19 mouse cellular contexts compared by ENCODE assay signal in genomic region chr2:153469317-153469716, GRCm38 (mm10). TPM values are rescaled to one million over a fixed set of nuclear protein-coding genes. Genes with fewer than 3 reads are reported as not detected.
DNase-seq lines count a peak whose midpoint lies in the region; ATAC-seq and TF ChIP-seq lines count a peak whose summit lies in the region.
"Had no signal": no experiment of that assay in that cellular context is flagged by ENCODE, and none has a peak within 500 bp of the region (broad histone marks: within the 10 kb centered on the region; RNA-seq: fewer than 3 reads in every experiment).

No protein-coding gene starts in this region.

- no peak overlapping the region for H3K4me2 ChIP-seq in forebrain, embryonic 15.5 days (replicated peaks)
- H3K4me2 ChIP-seq in forebrain, embryonic 13.5 days: no peak overlapping the region
- H3K4me2 ChIP-seq in kidney, embryonic 16.5 days (replicated peaks; ENCODE audit: low read depth, low read length): no peak overlapping the region
- H3K4me2 ChIP-seq in hindbrain, postnatal 0 days (ENCODE audit: low read depth, low read length): no peak overlapping the region
- no peak overlapping the region for H3K4me2 ChIP-seq in intestine, postnatal 0 days (replicated peaks; ENCODE audit: low read depth)
- H3K4me2 ChIP-seq: limb, embryonic 15.5 days had no signal

- peaks cover 14% of the 10 kb centered on the region for H3K4me1 ChIP-seq in forebrain, embryonic 15.5 days
- H3K4me1 ChIP-seq in forebrain, embryonic 13.5 days: peaks cover 20% of the 10 kb centered on the region
- peaks cover 29% of the 10 kb centered on the region for H3K4me1 ChIP-seq in kidney, embryonic 16.5 days (ENCODE audit: insufficient read depth, low read length)
- peaks cover 39% of the 10 kb centered on the region for H3K4me1 ChIP-seq in embryonic facial prominence, embryonic 10.5 days
- H3K4me1 ChIP-seq in hindbrain, postnatal 0 days (ENCODE audit: insufficient read depth, low read length): peaks cover 5% of the 10 kb centered on the region; the same call in 1 of the 2 replicates
- H3K4me1 ChIP-seq in intestine, postnatal 0 days (replicated peaks; ENCODE audit: control insufficient read depth, insufficient read depth, low read length): no peaks in the 10 kb centered on the region

- DNase-seq in kidney, adult 8-10 months: no peak
- no peak for DNase-seq in embryonic facial prominence, embryonic 10.5 days (ENCODE audit: low spot score)
- no peak for DNase-seq in hindbrain, postnatal 0 days (ENCODE audit: low spot score)
- DNase-seq in urinary bladder, postnatal 10 days (ENCODE audit: low spot score): no peak
- DNase-seq: B cell, adult 2 months; cerebellum, adult 8-10 months; kidney, postnatal 14 days; lung, postnatal 14 days; spleen, adult 18-20 months; thymus, adult 18-20 months had no signal

- 52% methylated on average over 2 of the region's 2 CpGs for WGBS in forebrain, embryonic 15.5 days
- 34% methylated on average over 2 of the region's 2 CpGs for WGBS in forebrain, embryonic 13.5 days
- WGBS in kidney, embryonic 16.5 days: 14% methylated on average over 2 of the region's 2 CpGs
- whole genome bisulfite sequencing in embryonic facial prominence, embryonic 10.5 days: 41% methylated on average over 2 of the region's 2 CpGs
- WGBS in hindbrain, postnatal 0 days: 51% methylated on average over 2 of the region's 2 CpGs
- WGBS in intestine, postnatal 0 days: 49% methylated on average over 2 of the region's 2 CpGs

- H3K4me3 ChIP-seq in forebrain, embryonic 15.5 days: no peak overlapping the region
- H3K4me3 ChIP-seq in forebrain, embryonic 13.5 days: no peak overlapping the region
- H3K4me3 ChIP-seq in kidney, embryonic 16.5 days (ENCODE audit: low read length): no peak overlapping the region
- no peak overlapping the region for H3K4me3 ChIP-seq in embryonic facial prominence, embryonic 10.5 days
- no peak overlapping the region for H3K4me3 ChIP-seq in hindbrain, postnatal 0 days (ENCODE audit: low read length)
- no peak overlapping the region for H3K4me3 ChIP-seq in intestine, postnatal 0 days (ENCODE audit: low read depth, low read length)
- H3K4me3 ChIP-seq: limb, embryonic 15.5 days had no signal

- no peaks in the 10 kb centered on the region for H3K36me3 ChIP-seq in forebrain, embryonic 15.5 days
- peaks cover 5% of the 10 kb centered on the region; the same call in 1 of the 2 replicates for H3K36me3 ChIP-seq in forebrain, embryonic 13.5 days (ENCODE audit: poor library complexity, severe bottlenecking)
- no peaks in the 10 kb centered on the region for H3K36me3 ChIP-seq in kidney, embryonic 16.5 days (ENCODE audit: insufficient read depth, low read length)
- H3K36me3 ChIP-seq in embryonic facial prominence, embryonic 10.5 days (replicated peaks): no peaks in the 10 kb centered on the region
- H3K36me3 ChIP-seq in hindbrain, postnatal 0 days (ENCODE audit: insufficient read depth, low read length): peaks cover 3% of the 10 kb centered on the region
- peaks cover 3% of the 10 kb centered on the region; the same call in 1 of the 2 replicates for H3K36me3 ChIP-seq in intestine, postnatal 0 days (ENCODE audit: control insufficient read depth, insufficient read depth)
- H3K36me3 ChIP-seq: limb, embryonic 15.5 days had no signal

- no peak for ATAC-seq in forebrain, embryonic 15.5 days (replicated peaks)
- ATAC-seq in forebrain, embryonic 13.5 days: no peak
- peak; percentile 64 for ATAC-seq in kidney, embryonic 16.5 days (ENCODE audit: low FRiP score, low TSS enrichment)
- ATAC-seq in hindbrain, postnatal 0 days: 0 out of 2 replicates have a peak, but pooled peaks have one; percentile 2
- ATAC-seq in intestine, postnatal 0 days: no peak
- ATAC-seq: activated CD4-positive, CD25-positive, alpha-beta regulatory T cell, adult 4 months had no signal

- no peak overlapping the region for H3K9ac ChIP-seq in forebrain, embryonic 15.5 days (replicated peaks)
- no peak overlapping the region for H3K9ac ChIP-seq in forebrain, embryonic 13.5 days
- H3K9ac ChIP-seq in kidney, embryonic 16.5 days (replicated peaks; ENCODE audit: low read length): no peak overlapping the region
- H3K9ac ChIP-seq in hindbrain, postnatal 0 days (replicated peaks; ENCODE audit: low read length): no peak overlapping the region
- no peak overlapping the region for H3K9ac ChIP-seq in intestine, postnatal 0 days (ENCODE audit: low read depth, low read length)
- H3K9ac ChIP-seq: limb, embryonic 15.5 days had no signal

- no peaks in the 10 kb centered on the region for H3K27me3 ChIP-seq in forebrain, embryonic 15.5 days
- no peaks in the 10 kb centered on the region for H3K27me3 ChIP-seq in forebrain, embryonic 13.5 days
- no peaks in the 10 kb centered on the region for H3K27me3 ChIP-seq in kidney, embryonic 16.5 days (ENCODE audit: insufficient read depth, low read length)
- H3K27me3 ChIP-seq in embryonic facial prominence, embryonic 10.5 days (replicated peaks; ENCODE audit: low read depth, poor library complexity, severe bottlenecking): no peaks in the 10 kb centered on the region
- no peaks in the 10 kb centered on the region for H3K27me3 ChIP-seq in hindbrain, postnatal 0 days (ENCODE audit: insufficient read depth, low read length)
- H3K27me3 ChIP-seq in intestine, postnatal 0 days (replicated peaks; ENCODE audit: control insufficient read depth, insufficient read depth, low read length): no peaks in the 10 kb centered on the region
- H3K27me3 ChIP-seq: limb, embryonic 15.5 days had no signal

- peak overlapping the region; percentile 17; the same call in 1 of the 2 replicates for H3K27ac ChIP-seq in forebrain, embryonic 15.5 days (replicated peaks)
- no peak overlapping the region for H3K27ac ChIP-seq in forebrain, embryonic 13.5 days
- H3K27ac ChIP-seq in kidney, embryonic 16.5 days (ENCODE audit: low read length): peak overlapping the region; percentile 73
- H3K27ac ChIP-seq in embryonic facial prominence, embryonic 10.5 days (replicated peaks): peak overlapping the region; percentile 75
- no peak overlapping the region for H3K27ac ChIP-seq in hindbrain, postnatal 0 days
- H3K27ac ChIP-seq in intestine, postnatal 0 days (ENCODE audit: low read depth, low read length): no peak overlapping the region
- H3K27ac ChIP-seq: limb, embryonic 15.5 days had no signal

- no peak for TF ChIP-seq CTCF in hindbrain, postnatal 0 days (IDR thresholded peaks at IDR 0.05; ENCODE audit: low read depth)
- no peak for TF ChIP-seq CTCF in intestine, postnatal 0 days (IDR thresholded peaks at IDR 0.05; ENCODE audit: low read depth)

- no peaks in the 10 kb centered on the region for H3K9me3 ChIP-seq in forebrain, embryonic 15.5 days
- H3K9me3 ChIP-seq in forebrain, embryonic 13.5 days (replicated peaks): no peaks in the 10 kb centered on the region
- no peaks in the 10 kb centered on the region for H3K9me3 ChIP-seq in kidney, embryonic 16.5 days (ENCODE audit: low read length)
- H3K9me3 ChIP-seq in embryonic facial prominence, embryonic 10.5 days: no peaks in the 10 kb centered on the region
- no peaks in the 10 kb centered on the region for H3K9me3 ChIP-seq in hindbrain, postnatal 0 days (ENCODE audit: low read length)
- no peaks in the 10 kb centered on the region for H3K9me3 ChIP-seq in intestine, postnatal 0 days (ENCODE audit: control insufficient read depth)
- H3K9me3 ChIP-seq: limb, embryonic 15.5 days had no signal

RNA-seq across cellular contexts. Expression of gene 4930404H24Rik, which starts 23.3 kb away (rescaled TPM):
- polyA plus RNA-seq in forebrain, embryonic 15.5 days (2015; fragmentation: Nextera tagmentation; extraction: Ambion mirVana): not detected in 2 replicates
- polyA plus RNA-seq in forebrain, embryonic 13.5 days (2015; fragmentation: Nextera tagmentation; extraction: Ambion mirVana): not detected in 2 replicates
- not detected in 2 replicates for polyA plus RNA-seq in kidney, embryonic 16.5 days (2015; fragmentation: Nextera tagmentation; extraction: Ambion mirVana)
- polyA plus RNA-seq in embryonic facial prominence, embryonic 10.5 days (2016; fragmentation: Nextera tagmentation; extraction: Ambion mirVana): not detected in 2 replicates
- not detected in 2 replicates for total RNA-seq in hindbrain, postnatal 0 days (2014; rRNA removed)
- polyA plus RNA-seq in hindbrain, postnatal 0 days (2015; fragmentation: Nextera tagmentation; extraction: Ambion mirVana): not detected in 2 replicates
- not detected in 2 replicates for polyA plus RNA-seq in intestine, postnatal 0 days (2015; fragmentation: Nextera tagmentation; extraction: Ambion mirVana)
- total RNA-seq: MEL had no signal
- polyA plus RNA-seq: activated CD4-positive, CD25-positive, alpha-beta regulatory T cell, adult 4 months; embryonic facial prominence, embryonic 14.5 days; heart, embryonic 14.5 days; limb, embryonic 15.5 days had no signal

Comparison
In these comparisons a context has a peak if more than half of its experiments do, and no peak if none do; other contexts are left out.
1. H3K27ac ChIP-seq: peak in forebrain, embryonic 15.5 days (single experiment), kidney, embryonic 16.5 days (single experiment) and embryonic facial prominence, embryonic 10.5 days (single experiment); none in forebrain, embryonic 13.5 days (single experiment), hindbrain, postnatal 0 days (single experiment) and intestine, postnatal 0 days (single experiment).
2. ATAC-seq: peak in kidney, embryonic 16.5 days (single experiment) and hindbrain, postnatal 0 days (single experiment); none in forebrain, embryonic 15.5 days (single experiment), forebrain, embryonic 13.5 days (single experiment) and intestine, postnatal 0 days (single experiment).